Mouse (Mus musculus) bone marrow macrophage, adult 2 months (primary cell): ENCODE measurements around the gene Chit1. TPM values are rescaled to one million over a fixed set of nuclear protein-coding genes. Genes with fewer than 3 reads are reported as not detected.

Source experiments
- H3K27ac ChIP-seq: 2 replicates; pipeline ENCODE4 v1.5.1; 2012; ENCODE audit warnings: low read depth, low read length; ENCODE audit not compliant: insufficient read depth
- H3K4me1 ChIP-seq: 2 replicates; pipeline ENCODE4 v1.6.1; 2012; ENCODE audit warnings: low read length; ENCODE audit not compliant: control insufficient read depth, insufficient read depth
- H3K4me3 ChIP-seq: 2 replicates; pipeline ENCODE4 v1.5.1; 2012; ENCODE audit warnings: mild to moderate bottlenecking, low read length, moderate library complexity; ENCODE audit not compliant: insufficient read depth
- CTCF ChIP-seq: IDR thresholded peaks from 2 replicates; pipeline ENCODE4 v1.5.1; 2012; ENCODE audit warnings: low read depth, mild to moderate bottlenecking, low read length, moderate library complexity
- POLR2A ChIP-seq: IDR thresholded peaks from 2 replicates; pipeline ENCODE4 v1.6.1; 2012; ENCODE audit warnings: mild to moderate bottlenecking, low read depth, low read length, borderline replicate concordance
- polyA plus RNA-seq: library from polyadenylated mRNA; stranded (reverse); fragments of >200 nt; gene quantifications from 2 replicates; pipeline ENCODE4 v1.2.4, GENCODE M21; 2012; ENCODE audit not compliant: missing spikeins, insufficient read depth, insufficient read length

The Chit1 gene
- polyA plus RNA-seq, 1 experiment: not detected

GRCm38 (mm10) chr1:134071411-134072018 is 39.5 kb upstream of the Chit1 start:
- no peak overlapping the region for H3K27ac ChIP-seq
- peaks cover 24% of the 10 kb centered on the region for H3K4me1 ChIP-seq
- H3K4me3 ChIP-seq: no peak overlapping the region
- TF ChIP-seq POLR2A: no peak
- no peak for TF ChIP-seq CTCF

- no peak overlapping the region for H3K4me3 ChIP-seq
- no peak overlapping the region for H3K27ac ChIP-seq
- TF ChIP-seq CTCF (no peak), POLR2A (no peak)
- peaks cover 16% of the 10 kb centered on the region for H3K4me1 ChIP-seq
Measured at GRCm38 (mm10) chr1:134073061-134073564, 37.9 kb upstream of the Chit1 start.

GRCm38 (mm10) chr1:134073658-134074057 is 37.4 kb upstream of the Chit1 start:
- peaks cover 16% of the 10 kb centered on the region for H3K4me1 ChIP-seq
- H3K27ac ChIP-seq: no peak overlapping the region
- TF ChIP-seq POLR2A: no peak
- TF ChIP-seq CTCF: no peak
- H3K4me3 ChIP-seq: no peak overlapping the region

GRCm38 (mm10) chr1:134074184-134074583 is 36.9 kb upstream of the Chit1 start:
- Histone ChIP-seq H3K4me3 (no peak overlapping the region), H3K27ac (no peak overlapping the region), H3K4me1 (peaks cover 16% of the 10 kb centered on the region)
- no peak for TF ChIP-seq POLR2A
- TF ChIP-seq CTCF: no peak

GRCm38 (mm10) chr1:134074606-134075005 is 36.4 kb upstream of the Chit1 start:
- no peak overlapping the region for H3K4me3 ChIP-seq
- peaks cover 19% of the 10 kb centered on the region for H3K4me1 ChIP-seq
- TF ChIP-seq POLR2A: no peak
- no peak for TF ChIP-seq CTCF
- H3K27ac ChIP-seq: no peak overlapping the region

GRCm38 (mm10) chr1:134075532-134075931 is 35.5 kb upstream of the Chit1 start:
- Histone ChIP-seq H3K27ac (no peak overlapping the region), H3K4me3 (no peak overlapping the region), H3K4me1 (peaks cover 27% of the 10 kb centered on the region)
- TF ChIP-seq CTCF: no peak
- no peak for TF ChIP-seq POLR2A

- Histone ChIP-seq H3K4me3 (peak overlapping the region; percentile 14; the same call in 1 of the 2 replicates), H3K27ac (no peak overlapping the region), H3K4me1 (peaks cover 23% of the 10 kb centered on the region)
- no peak for TF ChIP-seq CTCF
- no peak for TF ChIP-seq POLR2A
Measured at GRCm38 (mm10) chr1:134076789-134077188, 34.3 kb upstream of the Chit1 start.

- H3K4me3 ChIP-seq: peak overlapping the region; percentile 79
- peaks cover 23% of the 10 kb centered on the region for H3K4me1 ChIP-seq
- TF ChIP-seq POLR2A (no peak), CTCF (no peak)
- H3K27ac ChIP-seq: peak overlapping the region; percentile 58
Measured at GRCm38 (mm10) chr1:134077389-134078060, 33.5 kb upstream of the Chit1 start.

- no peak for TF ChIP-seq CTCF
- TF ChIP-seq POLR2A: 0 out of 2 replicates have a peak, but pooled peaks have one; percentile 21
- Histone ChIP-seq H3K27ac (peak overlapping the region; percentile 58), H3K4me3 (peak overlapping the region; percentile 79), H3K4me1 (peaks cover 30% of the 10 kb centered on the region)
Measured at GRCm38 (mm10) chr1:134078061-134078795, 32.8 kb upstream of the Chit1 start.
